Mouse (Mus musculus): ENCODE measurements at regions not wholly inside any gene's neighbourhood (a gene's known extent, or its start where the extent isn't known, plus 50 kb on each side); places are given as distances from the start of the nearest gene placed in this dataset.

DNA sequence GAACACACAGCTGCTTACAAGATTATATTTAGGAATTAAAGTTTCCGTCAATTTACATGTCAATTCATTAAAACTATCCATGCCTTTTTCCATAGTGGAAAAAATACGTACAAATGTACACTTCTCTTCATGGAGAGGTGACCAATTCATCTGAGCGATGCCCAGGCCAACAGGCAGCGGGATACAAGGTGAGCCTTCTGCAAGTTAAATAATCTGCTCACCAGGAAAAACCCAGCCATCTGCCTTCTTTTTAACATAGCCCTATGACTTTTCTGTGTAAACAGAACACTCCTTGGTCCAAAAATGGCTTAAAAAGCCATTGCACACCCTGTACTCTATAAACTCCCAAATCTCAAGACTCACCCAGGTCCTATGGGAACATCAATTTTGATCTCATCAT, 51.5 kb upstream of the Cypt12 start:
- intact Hi-C loops (cut with DNase I; ENCODE audit: low total_unique reads) = no loop called here
- DNase-seq = no peak

Small RNA genes lying in the stretch of these regions (microRNA-seq; reads per million reads assigned to microRNA genes)
- gene Mir124a-2 = 0 reads per million in 2 experiments

Data from gastrocnemius, postnatal 14 days (tissue).